Mouse (Mus musculus): Measurements from ENCODE around the gene Fam102b. TPM values are rescaled to one million over a fixed set of nuclear protein-coding genes. Genes with fewer than 3 reads are reported as not detected.

Fam102b gene
- polyA plus RNA-seq, 1 experiment, result 3.7 TPM

DNA sequence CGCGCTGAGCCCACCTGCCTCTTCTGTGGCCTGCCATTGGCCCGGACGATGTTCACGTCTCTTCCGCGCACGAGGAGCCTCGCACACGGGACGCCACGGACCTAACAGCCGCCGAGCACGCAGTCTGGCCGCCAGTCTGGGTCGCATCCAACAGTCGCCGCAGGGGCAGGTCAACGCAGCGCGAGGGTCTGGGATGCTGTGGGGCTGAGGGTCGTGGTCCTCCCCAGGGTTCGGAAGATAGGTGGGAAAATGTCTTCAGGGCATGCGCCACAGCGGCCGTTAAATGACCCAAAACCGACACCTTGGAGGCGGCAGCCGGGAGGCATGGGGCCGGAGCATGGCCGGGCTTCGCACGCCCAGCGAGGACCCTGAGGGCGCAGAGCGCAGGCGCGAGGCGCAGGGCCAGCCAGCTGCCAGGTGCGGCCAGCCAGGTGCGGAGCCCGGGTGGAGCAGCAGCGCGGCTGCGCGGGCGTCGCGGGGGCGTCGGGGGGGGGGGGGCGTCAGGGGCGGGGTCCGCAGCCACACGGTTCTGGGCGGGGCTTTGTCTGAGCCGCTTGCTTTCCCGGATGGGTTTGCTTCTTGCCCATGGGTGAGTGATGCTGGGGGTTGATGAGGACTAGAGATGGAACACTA is 87.3 kb downstream of the Fam102b start, which contains the start of gene Gm9857:
TSS of gene Gm9857 (minus strand) at position 445 of the 633 bp plus-strand sequence.
- H3K27me3 ChIP-seq (ENCODE audit: control insufficient read depth, insufficient read depth, insufficient read length), result no peaks in the 10 kb centered on the region
- no peak within 1 kb of the TSS for H3K4me3 ChIP-seq
- TF ChIP-seq USF1 (IDR thresholded peaks at IDR 0.05; ENCODE audit: low read depth) (no peak), CEBPB (IDR thresholded peaks at IDR 0.05; ENCODE audit: insufficient read depth, poor library complexity, severe bottlenecking) (no peak), MAX (IDR thresholded peaks at IDR 0.05; ENCODE audit: low read depth) (no peak), SRF (IDR thresholded peaks at IDR 0.05; ENCODE audit: control insufficient read depth, insufficient read length, low read depth) (no peak), MYOG (IDR thresholded peaks at IDR 0.05; ENCODE audit: control insufficient read depth in 1 of 3, insufficient read depth in 1 of 3, insufficient read length in 2 of 3, low read depth in 2 of 3) (no peak), REST (IDR thresholded peaks at IDR 0.05; ENCODE audit: insufficient read depth, insufficient read length) (no peak), TCF3 (IDR thresholded peaks at IDR 0.05; ENCODE audit: insufficient read length, low read depth) (no peak), E2F4 (IDR thresholded peaks at IDR 0.05; ENCODE audit: insufficient read depth) (no peak), POLR2AphosphoS2 (IDR thresholded peaks at IDR 0.05; ENCODE audit: insufficient read length, low read depth) (no peak), TCF12 (IDR thresholded peaks at IDR 0.05; ENCODE audit: insufficient read depth, poor library complexity, severe bottlenecking) (no peak), MYOD1 (IDR thresholded peaks at IDR 0.05; ENCODE audit: control insufficient read depth in 1 of 3, insufficient read length in 2 of 3, low read depth in 2 of 3) (no peak), POLR2A (IDR thresholded peaks at IDR 0.05; ENCODE audit: insufficient read length, low read depth) (no peak)
- H3ac ChIP-seq (ENCODE audit: control insufficient read depth, insufficient read length), result no peak within 1 kb of the TSS
- no peaks in the 10 kb centered on the region for H3K79me2 ChIP-seq (ENCODE audit: control insufficient read depth, insufficient read depth)
- H3K4me2 ChIP-seq (ENCODE audit: low read depth), result no peak within 1 kb of the TSS
- H3K36me3 ChIP-seq (ENCODE audit: control insufficient read depth, insufficient read depth), result no peaks in the 10 kb centered on the region

DNA sequence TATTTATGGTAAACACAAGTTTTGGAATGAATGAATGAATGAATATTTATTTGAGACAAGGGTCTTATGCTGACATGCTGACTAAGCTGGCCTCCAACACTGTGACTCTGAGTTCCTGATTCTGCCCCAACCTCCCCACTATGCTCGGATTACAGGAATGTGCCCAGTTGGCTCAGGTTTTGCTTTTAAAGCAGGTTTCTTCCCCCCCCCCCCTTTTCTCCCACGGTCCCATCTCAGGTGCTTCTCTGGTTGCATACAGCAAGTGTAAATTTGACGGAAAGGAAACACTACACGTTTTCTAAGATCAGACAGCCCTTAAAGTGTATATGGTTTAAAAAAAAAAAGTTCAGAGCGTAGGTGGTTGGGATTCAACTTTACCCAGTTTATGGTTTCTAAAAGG is 87.8 kb downstream of the Fam102b start, which contains the start of gene Henmt1:
TSS of gene Henmt1 (plus strand) at position 301 of the 400 bp plus-strand sequence.
- no peak for TF ChIP-seq REST (IDR thresholded peaks at IDR 0.05; ENCODE audit: insufficient read depth, insufficient read length)
- TF ChIP-seq TCF3 (IDR thresholded peaks at IDR 0.05; ENCODE audit: insufficient read length, low read depth), result no peak
- TF ChIP-seq POLR2A (IDR thresholded peaks at IDR 0.05; ENCODE audit: insufficient read length, low read depth), result no peak
- TF ChIP-seq MYOD1 (IDR thresholded peaks at IDR 0.05; ENCODE audit: control insufficient read depth in 1 of 3, insufficient read length in 2 of 3, low read depth in 2 of 3), result no peak
- no peak for TF ChIP-seq E2F4 (IDR thresholded peaks at IDR 0.05; ENCODE audit: insufficient read depth)
- no peak for TF ChIP-seq CEBPB (IDR thresholded peaks at IDR 0.05; ENCODE audit: insufficient read depth, poor library complexity, severe bottlenecking)
- H3K4me3 ChIP-seq, result no peak within 1 kb of the TSS
- H3K27me3 ChIP-seq (ENCODE audit: control insufficient read depth, insufficient read depth, insufficient read length), result no peaks in the 10 kb centered on the region
- H3K4me2 ChIP-seq (ENCODE audit: low read depth), result no peak within 1 kb of the TSS
- H3ac ChIP-seq (ENCODE audit: control insufficient read depth, insufficient read length), result no peak within 1 kb of the TSS
- no peaks in the 10 kb centered on the region for H3K36me3 ChIP-seq (ENCODE audit: control insufficient read depth, insufficient read depth)
- no peaks in the 10 kb centered on the region for H3K79me2 ChIP-seq (ENCODE audit: control insufficient read depth, insufficient read depth)

DNA sequence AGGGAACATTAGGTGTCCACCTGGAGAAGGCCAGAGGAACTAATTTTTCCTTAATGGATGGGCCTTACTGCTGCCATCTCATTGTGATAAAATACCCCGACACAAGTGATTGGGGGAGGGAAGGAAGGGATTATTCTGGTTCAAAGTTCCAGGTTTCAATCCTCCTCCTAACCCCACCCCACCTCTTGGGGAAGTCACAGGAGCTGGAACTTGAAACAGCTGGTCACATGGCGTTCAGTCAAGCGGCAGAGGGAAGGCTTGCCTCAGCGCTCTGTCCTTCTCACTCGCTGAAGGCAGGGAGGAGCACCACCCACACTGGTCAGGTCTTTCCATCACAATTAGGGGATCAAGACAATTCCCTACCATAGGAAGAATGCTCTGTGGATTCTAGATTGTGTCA is 88.7 kb downstream of the Fam102b start:
- no peak for TF ChIP-seq CEBPB (IDR thresholded peaks at IDR 0.05; ENCODE audit: insufficient read depth, poor library complexity, severe bottlenecking)
- no peak for TF ChIP-seq POLR2AphosphoS2 (IDR thresholded peaks at IDR 0.05; ENCODE audit: insufficient read length, low read depth)
- no peak for TF ChIP-seq POLR2A (IDR thresholded peaks at IDR 0.05; ENCODE audit: insufficient read length, low read depth)
- no peak for TF ChIP-seq TCF3 (IDR thresholded peaks at IDR 0.05; ENCODE audit: insufficient read length, low read depth)
- no peak for TF ChIP-seq USF1 (IDR thresholded peaks at IDR 0.05; ENCODE audit: low read depth)
- TF ChIP-seq MAX (IDR thresholded peaks at IDR 0.05; ENCODE audit: low read depth), result no peak
- Histone ChIP-seq H3K27me3 (ENCODE audit: control insufficient read depth, insufficient read depth, insufficient read length) (no peaks in the 10 kb centered on the region), H3K36me3 (ENCODE audit: control insufficient read depth, insufficient read depth) (no peaks in the 10 kb centered on the region), H3K79me2 (ENCODE audit: control insufficient read depth, insufficient read depth) (no peaks in the 10 kb centered on the region), H3K4me2 (ENCODE audit: low read depth) (no peak overlapping the region), H3K4me3 (no peak overlapping the region), H3ac (ENCODE audit: control insufficient read depth, insufficient read length) (no peak overlapping the region)

DNA sequence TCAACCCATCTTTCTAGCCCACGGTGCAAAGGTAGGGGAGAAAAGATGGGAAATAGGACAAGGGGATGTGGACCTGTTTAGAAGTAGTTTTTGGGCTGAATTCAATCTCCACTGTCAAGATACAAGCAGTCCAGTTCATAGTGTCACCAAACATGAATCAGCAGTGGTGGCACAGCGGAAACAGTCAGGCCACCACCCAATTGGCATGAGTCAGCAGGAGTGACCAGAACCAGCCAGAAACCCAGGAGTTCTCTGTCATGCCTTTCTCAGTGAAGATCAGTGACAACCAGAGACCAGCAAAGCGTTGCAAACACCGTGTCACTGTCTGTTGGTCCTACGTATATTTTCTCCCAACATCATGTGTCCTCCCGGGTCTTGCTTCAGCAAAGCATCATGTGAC is 93.8 kb downstream of the Fam102b start:
- no peak overlapping the region for H3K4me2 ChIP-seq (ENCODE audit: low read depth)
- no peaks in the 10 kb centered on the region for H3K36me3 ChIP-seq (ENCODE audit: control insufficient read depth, insufficient read depth)
- no peaks in the 10 kb centered on the region for H3K79me2 ChIP-seq (ENCODE audit: control insufficient read depth, insufficient read depth)
- no peak overlapping the region for H3K4me3 ChIP-seq
- TF ChIP-seq MYOG (IDR thresholded peaks at IDR 0.05; ENCODE audit: control insufficient read depth in 1 of 3, insufficient read depth in 1 of 3, insufficient read length in 2 of 3, low read depth in 2 of 3) (no peak), POLR2AphosphoS2 (IDR thresholded peaks at IDR 0.05; ENCODE audit: insufficient read length, low read depth) (no peak), REST (IDR thresholded peaks at IDR 0.05; ENCODE audit: insufficient read depth, insufficient read length) (no peak), POLR2A (IDR thresholded peaks at IDR 0.05; ENCODE audit: insufficient read length, low read depth) (no peak), TCF12 (IDR thresholded peaks at IDR 0.05; ENCODE audit: insufficient read depth, poor library complexity, severe bottlenecking) (no peak), USF1 (IDR thresholded peaks at IDR 0.05; ENCODE audit: low read depth) (no peak), E2F4 (IDR thresholded peaks at IDR 0.05; ENCODE audit: insufficient read depth) (no peak), TCF3 (IDR thresholded peaks at IDR 0.05; ENCODE audit: insufficient read length, low read depth) (no peak), CEBPB (IDR thresholded peaks at IDR 0.05; ENCODE audit: insufficient read depth, poor library complexity, severe bottlenecking) (no peak), MAX (IDR thresholded peaks at IDR 0.05; ENCODE audit: low read depth) (no peak), MYOD1 (IDR thresholded peaks at IDR 0.05; ENCODE audit: control insufficient read depth in 1 of 3, insufficient read length in 2 of 3, low read depth in 2 of 3) (no peak), SRF (IDR thresholded peaks at IDR 0.05; ENCODE audit: control insufficient read depth, insufficient read length, low read depth) (no peak)
- no peak overlapping the region for H3ac ChIP-seq (ENCODE audit: control insufficient read depth, insufficient read length)
- no peaks in the 10 kb centered on the region for H3K27me3 ChIP-seq (ENCODE audit: control insufficient read depth, insufficient read depth, insufficient read length)

DNA sequence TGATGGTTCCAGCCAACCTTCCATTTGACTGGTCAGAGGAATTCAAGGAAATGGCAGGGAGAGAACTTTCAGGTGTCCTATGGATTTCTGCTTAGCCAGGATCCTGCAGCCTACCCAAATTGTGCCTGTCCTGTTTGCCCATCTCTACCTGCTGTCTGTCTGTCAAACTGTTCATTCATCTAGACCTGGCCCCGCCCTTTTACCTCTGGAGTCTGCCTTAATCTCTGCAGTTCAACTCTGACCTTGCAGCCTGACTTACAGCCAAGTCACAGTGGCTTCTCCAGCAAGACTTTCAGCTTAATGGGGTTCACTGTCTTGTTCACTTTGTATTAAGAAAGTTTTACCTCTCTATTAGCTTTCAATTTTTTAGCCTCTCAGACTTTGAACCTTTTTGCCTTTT is 101.1 kb downstream of the Fam102b start:
- no peaks in the 10 kb centered on the region for H3K79me2 ChIP-seq (ENCODE audit: control insufficient read depth, insufficient read depth)
- H3K27me3 ChIP-seq (ENCODE audit: control insufficient read depth, insufficient read depth, insufficient read length), result no peaks in the 10 kb centered on the region
- H3ac ChIP-seq (ENCODE audit: control insufficient read depth, insufficient read length), result no peak overlapping the region
- TF ChIP-seq TCF3 (IDR thresholded peaks at IDR 0.05; ENCODE audit: insufficient read length, low read depth) (no peak), REST (IDR thresholded peaks at IDR 0.05; ENCODE audit: insufficient read depth, insufficient read length) (no peak), SRF (IDR thresholded peaks at IDR 0.05; ENCODE audit: control insufficient read depth, insufficient read length, low read depth) (no peak), TCF12 (IDR thresholded peaks at IDR 0.05; ENCODE audit: insufficient read depth, poor library complexity, severe bottlenecking) (no peak), E2F4 (IDR thresholded peaks at IDR 0.05; ENCODE audit: insufficient read depth) (no peak), MYOG (IDR thresholded peaks at IDR 0.05; ENCODE audit: control insufficient read depth in 1 of 3, insufficient read depth in 1 of 3, insufficient read length in 2 of 3, low read depth in 2 of 3) (no peak), POLR2AphosphoS2 (IDR thresholded peaks at IDR 0.05; ENCODE audit: insufficient read length, low read depth) (no peak), POLR2A (IDR thresholded peaks at IDR 0.05; ENCODE audit: insufficient read length, low read depth) (no peak), MYOD1 (IDR thresholded peaks at IDR 0.05; ENCODE audit: control insufficient read depth in 1 of 3, insufficient read length in 2 of 3, low read depth in 2 of 3) (no peak), MAX (IDR thresholded peaks at IDR 0.05; ENCODE audit: low read depth) (no peak), CEBPB (IDR thresholded peaks at IDR 0.05; ENCODE audit: insufficient read depth, poor library complexity, severe bottlenecking) (no peak), USF1 (IDR thresholded peaks at IDR 0.05; ENCODE audit: low read depth) (no peak)
- H3K4me2 ChIP-seq (ENCODE audit: low read depth), result no peak overlapping the region
- H3K4me3 ChIP-seq, result no peak overlapping the region
- no peaks in the 10 kb centered on the region for H3K36me3 ChIP-seq (ENCODE audit: control insufficient read depth, insufficient read depth)

All from myocyte (in vitro differentiated cells).